Mouse (Mus musculus) forelimb bud, embryonic 11.5 days (tissue): ENCODE results near the gene Foxn4.

ENCODE experiments used
- DNase-seq: peaks from one replicate; pipeline ENCODE4 v3.0.0-alpha.2; 2012; ENCODE audit warnings: low read depth, low spot score

Foxn4 gene

DNA sequence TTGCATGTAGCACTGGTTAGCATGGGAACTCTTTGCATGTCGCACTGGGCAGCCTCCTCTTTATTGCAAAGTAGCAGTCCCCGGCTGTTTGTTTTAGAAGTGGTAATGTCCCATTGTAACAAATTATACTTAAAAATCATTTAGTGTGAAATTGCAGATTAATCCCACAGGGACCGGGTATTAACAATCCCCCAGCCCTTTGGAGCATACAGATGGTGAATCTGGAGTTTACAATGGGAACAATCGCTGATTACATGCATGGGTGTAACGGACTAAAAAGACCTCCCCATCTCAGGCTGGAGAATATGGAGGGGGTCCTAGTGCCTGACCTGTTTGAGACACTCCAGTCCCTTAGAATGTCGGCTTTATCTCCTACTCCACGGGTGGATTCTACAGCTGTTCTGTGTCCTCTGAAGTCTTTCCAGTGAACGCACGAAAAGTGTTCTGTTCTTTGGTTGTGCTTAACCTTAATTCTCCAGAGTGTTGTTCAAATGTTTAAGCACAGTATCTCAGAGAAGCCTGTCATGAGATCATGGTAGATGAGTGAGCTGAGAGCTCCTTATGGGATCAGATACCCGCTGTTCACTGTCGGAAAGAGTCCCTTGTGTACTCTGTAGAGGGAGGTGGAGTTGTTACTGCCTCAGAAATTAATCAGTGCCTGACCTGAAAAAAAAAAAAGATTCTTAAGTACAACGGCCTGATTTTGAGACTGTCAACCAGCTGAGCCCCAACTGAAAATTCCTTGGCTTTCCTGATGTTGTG lies 6.0 kb upstream of the Foxn4 start:
- no peak for DNase-seq

- DNase-seq, result no peak
Observed at GRCm38 (mm10) chr5:114275991-114276390, 2.4 kb upstream of the Foxn4 start.

DNA sequence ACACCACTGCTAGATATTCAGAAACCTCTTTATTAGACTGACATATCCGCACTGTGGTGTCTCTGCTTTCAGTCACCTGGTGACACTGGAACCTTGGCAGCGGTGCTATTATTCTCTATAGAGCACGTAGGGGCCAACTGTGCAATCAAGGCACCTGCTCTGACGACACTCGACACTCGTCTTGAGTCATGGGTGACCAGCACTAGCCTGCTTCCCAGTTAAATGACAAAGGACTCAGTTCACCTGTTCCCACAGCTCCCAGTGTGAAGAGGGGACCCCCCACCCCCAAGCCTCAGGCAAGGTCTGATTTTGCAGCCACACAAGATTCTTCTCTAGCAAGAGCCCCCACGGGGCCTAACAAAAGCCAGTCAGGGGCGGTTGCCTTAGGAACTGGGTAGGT lies 1.7 kb upstream of the Foxn4 start:
- no peak for DNase-seq

- DNase-seq, result no peak
Observed at GRCm38 (mm10) chr5:114269984-114270383, 3.6 kb downstream of the Foxn4 start.

GRCm38 (mm10) chr5:114269499-114269898 lies 4.1 kb downstream of the Foxn4 start:
- no peak for DNase-seq

DNA sequence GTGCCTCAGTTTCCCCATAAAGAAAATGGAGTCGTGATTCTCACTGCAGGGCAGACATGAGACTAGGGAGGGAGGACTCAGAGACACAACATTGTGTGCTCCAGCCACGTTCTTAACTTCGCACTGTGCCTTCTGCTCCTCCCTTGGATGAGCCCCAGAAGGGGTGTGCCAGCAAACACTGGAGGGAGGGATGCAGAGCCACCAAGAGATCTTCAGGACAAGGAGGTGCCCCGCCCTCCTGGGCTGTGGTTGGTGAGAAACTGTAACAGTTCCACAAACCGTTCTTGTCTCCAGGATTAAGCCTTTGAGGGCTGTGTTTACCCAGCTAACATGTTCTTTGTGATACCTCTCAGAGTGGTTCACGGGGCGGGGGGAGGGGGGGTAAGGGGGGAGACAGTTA lies 5.0 kb downstream of the Foxn4 start:
- no peak for DNase-seq

DNA sequence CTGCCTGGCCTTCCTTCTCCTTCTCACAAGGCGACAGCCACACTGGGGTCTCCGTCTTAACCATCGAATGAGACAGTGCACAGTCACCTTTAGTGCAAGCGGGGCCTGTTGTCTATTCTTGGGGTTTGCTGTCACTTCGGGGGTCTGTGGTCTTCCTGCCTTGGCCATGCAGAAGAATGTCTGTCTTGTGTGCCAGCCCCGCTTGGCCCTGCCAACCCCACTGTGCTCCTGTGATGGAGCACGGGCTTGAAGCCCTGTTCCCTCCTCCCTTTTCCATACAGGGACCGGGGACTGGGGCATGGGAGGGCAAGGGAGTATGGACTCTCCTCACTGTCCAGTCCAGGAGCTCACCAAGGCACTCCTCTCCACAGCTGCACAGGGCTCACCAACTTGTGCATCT lies 8.8 kb downstream of the Foxn4 start:
- no peak for DNase-seq

DNA sequence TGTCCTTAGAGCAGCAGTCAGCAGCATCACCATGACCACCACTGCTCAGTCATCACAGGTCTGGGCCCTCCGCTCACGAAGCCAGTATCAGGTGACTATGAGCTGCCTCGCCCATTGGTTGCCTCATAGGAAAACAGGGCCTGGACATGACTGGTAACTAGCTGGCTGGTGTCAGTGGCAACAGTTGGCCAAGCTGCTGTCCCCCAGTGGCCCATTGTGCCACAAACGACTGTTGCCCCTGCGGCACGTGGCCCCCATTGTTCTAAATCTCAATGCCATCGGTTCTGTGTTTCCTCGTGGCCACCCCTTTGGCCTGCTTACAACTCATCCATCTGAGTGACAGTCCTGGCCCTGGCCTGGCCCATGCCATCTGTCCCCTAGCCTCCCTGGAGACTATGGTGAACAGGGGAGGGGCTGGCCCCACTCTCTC lies 9.6 kb downstream of the Foxn4 start:
- no peak for DNase-seq

- no peak for DNase-seq
Observed at GRCm38 (mm10) chr5:114261494-114261893, 12.1 kb downstream of the Foxn4 start.

DNA sequence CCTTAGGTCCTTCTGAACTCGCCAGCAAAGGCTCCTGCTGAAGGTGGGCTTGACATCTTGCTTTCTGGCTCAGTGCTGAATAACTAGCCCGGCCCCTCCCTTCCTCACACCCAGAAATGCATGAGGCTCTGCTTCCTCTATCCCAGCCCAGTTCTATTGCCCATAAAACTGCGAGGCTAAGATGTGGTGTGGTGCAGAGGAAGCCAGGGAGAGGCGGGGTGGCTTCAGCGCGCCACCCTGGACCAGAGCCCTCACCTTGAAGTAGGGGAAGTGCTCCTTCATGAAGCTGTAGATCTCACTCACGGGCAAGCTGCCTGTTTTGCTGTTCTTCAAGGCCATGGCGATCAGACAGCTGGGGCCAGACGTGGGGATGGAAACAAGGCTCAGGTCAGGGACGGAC lies 14.1 kb downstream of the Foxn4 start:
- DNase-seq, result no peak

- peak; percentile 88 for DNase-seq
Observed at GRCm38 (mm10) chr5:114248174-114248589, 25.4 kb downstream of the Foxn4 start.

DNA sequence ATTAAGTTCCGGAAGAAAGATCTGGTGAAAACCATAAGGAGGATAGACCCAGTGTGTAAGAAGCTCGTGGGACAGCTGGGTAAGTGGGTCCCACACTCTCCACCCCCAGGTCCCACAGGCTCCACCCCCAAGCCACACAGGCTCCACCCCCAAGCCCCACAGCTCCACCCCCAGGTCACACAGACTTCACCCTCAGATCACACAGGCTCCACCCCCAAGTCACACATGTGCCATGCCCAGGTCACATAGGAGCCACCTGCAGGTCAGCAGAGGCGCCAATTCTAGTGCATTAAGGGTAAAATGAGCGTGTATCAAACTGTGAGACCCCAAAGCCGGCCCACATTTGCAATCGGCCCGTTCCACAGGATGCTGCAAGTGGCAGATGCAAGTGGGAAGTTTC lies 27.1 kb downstream of the Foxn4 start:
- DNase-seq, result no peak

DNA sequence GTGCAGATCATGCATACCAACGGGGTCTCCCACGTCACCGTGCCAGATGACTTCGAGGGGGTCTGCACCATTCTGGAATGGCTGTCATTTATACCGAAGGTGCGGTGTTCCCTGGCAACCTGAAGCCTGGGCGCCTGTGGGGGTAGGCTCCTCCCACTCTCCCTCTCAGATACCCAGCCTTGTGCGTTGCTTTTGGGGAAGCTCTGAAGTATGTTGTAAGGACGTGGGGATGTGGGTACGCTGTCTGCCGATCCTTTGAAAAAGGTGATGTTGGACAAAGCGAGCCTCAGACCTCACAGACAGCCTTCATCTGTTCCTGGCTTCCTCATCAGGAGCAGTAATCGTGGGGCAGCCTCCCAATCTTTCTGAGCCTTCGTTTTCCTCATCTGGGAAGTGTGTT lies 33.9 kb downstream of the Foxn4 start:
- no peak for DNase-seq

GRCm38 (mm10) chr5:114238924-114239323 lies 34.7 kb downstream of the Foxn4 start:
- DNase-seq, result no peak

GRCm38 (mm10) chr5:114228901-114229300 lies 44.7 kb downstream of the Foxn4 start:
- DNase-seq, result no peak

GRCm38 (mm10) chr5:114226051-114226450 lies 47.6 kb downstream of the Foxn4 start:
- no peak for DNase-seq

- no peak for DNase-seq
Observed at GRCm38 (mm10) chr5:114218771-114219170, 54.8 kb downstream of the Foxn4 start.

GRCm38 (mm10) chr5:114213183-114213582 lies 60.4 kb downstream of the Foxn4 start:
- DNase-seq, result no peak

GRCm38 (mm10) chr5:114206158-114206557 lies 67.4 kb downstream of the Foxn4 start:
- DNase-seq, result no peak
